Mouse (Mus musculus) ES-E14 (cell line): ENCODE measurements at regions not wholly inside any gene's neighbourhood (a gene's known extent, or its start where the extent isn't known, plus 50 kb on each side); places are given as distances from the start of the nearest gene placed in this dataset.

Experiments
- CHD2 ChIP-seq: IDR thresholded peaks from 2 replicates; pipeline ENCODE4 v1.6.1; 2014; ENCODE audit warnings: mild to moderate bottlenecking, low read depth, low read length, inconsistent platforms
- HCFC1 ChIP-seq: IDR thresholded peaks from 2 replicates; pipeline ENCODE4 v1.6.1; 2012; ENCODE audit warnings: low read length, inconsistent platforms, borderline replicate concordance; ENCODE audit not compliant: insufficient read depth
- MAFK ChIP-seq: IDR thresholded peaks from 2 replicates; pipeline ENCODE4 v1.6.1; 2014; ENCODE audit warnings: mild to moderate bottlenecking, low read depth, low read length, inconsistent platforms; ENCODE audit not compliant: insufficient read depth
- ZC3H11A ChIP-seq: IDR thresholded peaks from 2 replicates; pipeline ENCODE4 v1.6.1; 2012; ENCODE audit warnings: low read depth, mild to moderate bottlenecking, inconsistent platforms, low read length, borderline replicate concordance
- ZNF384 ChIP-seq: IDR thresholded peaks from 2 replicates; pipeline ENCODE4 v1.6.1; 2012; ENCODE audit warnings: low read depth, low read length, inconsistent platforms

DNA sequence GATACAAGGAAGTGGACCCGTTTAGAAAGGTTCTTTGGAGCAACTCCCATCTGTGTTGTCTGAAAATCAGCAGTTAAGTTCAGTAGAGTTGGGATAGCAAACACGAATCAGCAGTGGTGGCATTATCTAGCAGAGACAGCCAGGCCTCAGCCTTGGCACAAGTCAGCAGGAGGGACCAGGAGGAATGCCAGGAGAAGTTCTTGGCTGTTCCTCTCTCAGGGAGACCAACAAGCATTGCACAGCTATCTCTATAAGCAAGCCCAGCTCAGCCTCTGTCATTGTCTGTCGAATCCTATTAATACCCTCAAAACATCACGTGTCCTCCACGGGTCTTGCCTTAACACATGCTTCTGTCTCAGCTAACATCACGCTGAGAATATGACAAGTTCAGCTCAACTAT, 219.8 kb downstream of the Gm19935 start:
- no peak for TF ChIP-seq HCFC1
- TF ChIP-seq CHD2: no peak
- no peak for TF ChIP-seq ZC3H11A
- TF ChIP-seq MAFK: no peak
- no peak for TF ChIP-seq ZNF384
